Mouse (Mus musculus) intestine, embryonic 14.5 days (tissue): ENCODE measurements around the gene Olfr1509. TPM values are rescaled to one million over a fixed set of nuclear protein-coding genes. Genes with fewer than 3 reads are reported as not detected.

Source experiments
- ATAC-seq: fragments of 200-750 bp; cut with Nextera tagmentation; replicated peaks from 2 replicates; pipeline ENCODE4 v1.8.0; 2017; ENCODE audit warnings: low read depth, moderate number of reproducible peaks, moderate TSS enrichment, moderate library complexity; ENCODE audit not compliant: low FRiP score, low TSS enrichment
- DNase-seq: peaks from one replicate; pipeline ENCODE4 v3.0.0-alpha.2; 2018; ENCODE audit warnings: low spot score
- H3K27ac ChIP-seq: fragments of 300-500 bp; sonication (generic); 2 replicates; pipeline ENCODE4 v1.5.1; 2014; ENCODE audit warnings: low read depth, mild to moderate bottlenecking, control low read depth
- H3K27me3 ChIP-seq: fragments of 300-500 bp; sonication (generic); replicated peaks from 2 replicates; pipeline ENCODE4 v1.6.1; 2014; ENCODE audit warnings: low read length, control low read depth; ENCODE audit not compliant: control insufficient read depth, insufficient read depth
- H3K36me3 ChIP-seq: fragments of 300-500 bp; sonication (generic); 2 replicates; pipeline ENCODE4 v1.6.1; 2014; ENCODE audit warnings: low read length, control low read depth; ENCODE audit not compliant: control insufficient read depth, insufficient read depth
- H3K4me1 ChIP-seq: fragments of 300-500 bp; sonication (generic); replicated peaks from 2 replicates; pipeline ENCODE4 v1.6.1; 2014; ENCODE audit warnings: low read length, control low read depth, mixed read lengths; ENCODE audit not compliant: control insufficient read depth, insufficient read depth
- H3K4me2 ChIP-seq: fragments of 300-500 bp; sonication (generic); 2 replicates; pipeline ENCODE4 v1.6.1; 2014; ENCODE audit warnings: low read length
- H3K4me3 ChIP-seq: fragments of 300-500 bp; sonication (generic); 2 replicates; pipeline ENCODE4 v1.5.1; 2014; ENCODE audit warnings: low read depth, low read length, control low read depth, mixed read lengths
- H3K9ac ChIP-seq: fragments of 300-500 bp; sonication (generic); 2 replicates; pipeline ENCODE4 v1.6.1; 2014; ENCODE audit warnings: mild to moderate bottlenecking, low read length
- H3K9me3 ChIP-seq: fragments of 300-500 bp; sonication (generic); 2 replicates; pipeline ENCODE4 v1.6.1; 2016; ENCODE audit warnings: low read length, control low read depth; ENCODE audit not compliant: control insufficient read depth
- WGBS: fragments of 180-500 bp; shearing (Covaris S2); extraction: QIAGEN DNeasy Blood & Tissue Kit; methylation state at CpG from one replicate; pipeline ENCODE4 v1.1.7; 2014; 5-methylcytosine and 5-hydroxymethylcytosine counted together
- polyA plus RNA-seq: library from polyadenylated mRNA; unstranded; fragments of >200 nt; fragmentation: Nextera tagmentation; extraction: Ambion mirVana; gene quantifications from 2 replicates; pipeline ENCODE4 v1.2.1, GENCODE M21; 2014

The Olfr1509 gene
- polyA plus RNA-seq, 1 experiment from 2014 or later = not detected

- no peak within 1 kb of the TSS for H3K4me2 ChIP-seq
- no peaks in the 10 kb centered on the region for H3K36me3 ChIP-seq
- H3K27me3 ChIP-seq = no peaks in the 10 kb centered on the region
- H3K27ac ChIP-seq = no peak within 1 kb of the TSS
- H3K4me1 ChIP-seq = no peaks in the 10 kb centered on the region
- H3K9ac ChIP-seq = no peak within 1 kb of the TSS
- no peaks in the 10 kb centered on the region for H3K9me3 ChIP-seq
- H3K4me3 ChIP-seq = no peak within 1 kb of the TSS
- DNase-seq (no peak), ATAC-seq (no peak)
- 79% methylated on average over 4 of the region's 4 CpGs for WGBS
These were observed 52.7 kb downstream of the Olfr1509 start, which contains the start of gene Olfr1507 for GRCm38 (mm10) chr14:52495516-52495915. Gene Olfr1507, minus strand, starts transcription at chr14:52495749.

Other genes with a start within 250 kb of the Olfr1509 start
- 68.9 and 73.5 TPM in 2 replicates for gene Supt16, start 245.6 kb upstream of the Olfr1509 start, polyA plus RNA-seq
- gene Chd8, start 185.2 kb upstream of the Olfr1509 start, polyA plus RNA-seq = 47.4 and 50.6 TPM in 2 replicates
- gene Tox4, start 163.8 kb upstream of the Olfr1509 start, polyA plus RNA-seq = 34.3 and 44.9 TPM in 2 replicates
- gene Rab2b, start 163.4 kb upstream of the Olfr1509 start, polyA plus RNA-seq = 21.0 and 22.1 TPM in 2 replicates
- gene Mettl3, start 137.9 kb upstream of the Olfr1509 start, polyA plus RNA-seq = 37.0 and 43.5 TPM in 2 replicates
- gene Sall2, start 114.2 kb upstream of the Olfr1509 start, polyA plus RNA-seq = 15.2 and 16.2 TPM in 2 replicates
- not detected in 2 replicates for gene Olfr1513, start 86.6 kb upstream of the Olfr1509 start, polyA plus RNA-seq
- gene Olfr1512, start 63.8 kb upstream of the Olfr1509 start, polyA plus RNA-seq = not detected in 2 replicates
- gene Olfr1511, start 45.6 kb upstream of the Olfr1509 start, polyA plus RNA-seq = not detected in 2 replicates
- not detected in 2 replicates for gene Olfr1510, start 28.6 kb upstream of the Olfr1509 start, polyA plus RNA-seq
- not detected in 2 replicates for gene Olfr1508, start 24.5 kb downstream of the Olfr1509 start, polyA plus RNA-seq
- gene Olfr1507, start 52.8 kb downstream of the Olfr1509 start, polyA plus RNA-seq = not detected in 2 replicates